Mouse (Mus musculus): ENCODE data around the gene Nlrp9b. TPM values are rescaled to one million over a fixed set of nuclear protein-coding genes. Genes with fewer than 3 reads are reported as not detected.
A peak's percentile ranks its signal among the peaks of the same experiment; 100 is the strongest.

Gene Nlrp9b
- total and polyA plus RNA-seq, 2 experiments from 2014 or later = not detected

GRCm38 (mm10) chr7:19952320-19952986 lies 38.8 kb upstream of the Nlrp9b start:
- Histone ChIP-seq H3K9me3 (ENCODE audit: low read length) (no peaks in the 10 kb centered on the region), H3K9ac (no peak overlapping the region), H3K4me3 (ENCODE audit: low read depth, low read length) (no peak overlapping the region), H3K4me2 (ENCODE audit: low read depth) (no peak overlapping the region), H3K27me3 (ENCODE audit: insufficient read depth, low read length) (no peaks in the 10 kb centered on the region), H3K27ac (ENCODE audit: low read depth, low read length) (no peak overlapping the region), H3K4me1 (ENCODE audit: insufficient read depth) (no peaks in the 10 kb centered on the region), H3K36me3 (ENCODE audit: insufficient read depth) (no peaks in the 10 kb centered on the region)
- ATAC-seq (no peak), DNase-seq (no peak)
- WGBS = 62% methylated on average over 10 of the region's 10 CpGs
- no peak for TF ChIP-seq CTCF (IDR thresholded peaks at IDR 0.05; ENCODE audit: low read depth)

- no peak overlapping the region for H3K27ac ChIP-seq (ENCODE audit: low read depth, low read length)
- no peak for ATAC-seq
- no peak for DNase-seq
- no peaks in the 10 kb centered on the region for H3K27me3 ChIP-seq (ENCODE audit: insufficient read depth, low read length)
- no peaks in the 10 kb centered on the region for H3K36me3 ChIP-seq (ENCODE audit: insufficient read depth)
- H3K4me2 ChIP-seq (ENCODE audit: low read depth) = no peak overlapping the region
- H3K9me3 ChIP-seq (ENCODE audit: low read length) = no peaks in the 10 kb centered on the region
- no peaks in the 10 kb centered on the region for H3K4me1 ChIP-seq (ENCODE audit: insufficient read depth)
- WGBS = 61% methylated on average over 9 of the region's 9 CpGs
- TF ChIP-seq CTCF (IDR thresholded peaks at IDR 0.05; ENCODE audit: low read depth) = no peak
- no peak overlapping the region for H3K9ac ChIP-seq
- no peak overlapping the region for H3K4me3 ChIP-seq (ENCODE audit: low read depth, low read length)
Measured at GRCm38 (mm10) chr7:19953054-19953453, 38.2 kb upstream of the Nlrp9b start.

GRCm38 (mm10) chr7:19955861-19956260 lies 35.4 kb upstream of the Nlrp9b start:
- H3K4me2 ChIP-seq (ENCODE audit: low read depth) = no peak overlapping the region
- WGBS = 83% methylated on average over 4 of the region's 4 CpGs
- H3K4me1 ChIP-seq (ENCODE audit: insufficient read depth) = no peaks in the 10 kb centered on the region
- H3K9me3 ChIP-seq (ENCODE audit: low read length) = no peaks in the 10 kb centered on the region
- H3K27ac ChIP-seq (ENCODE audit: low read depth, low read length) = no peak overlapping the region
- H3K36me3 ChIP-seq (ENCODE audit: insufficient read depth) = no peaks in the 10 kb centered on the region
- DNase-seq (no peak), ATAC-seq (no peak)
- H3K27me3 ChIP-seq (ENCODE audit: insufficient read depth, low read length) = no peaks in the 10 kb centered on the region
- H3K4me3 ChIP-seq (ENCODE audit: low read depth, low read length) = no peak overlapping the region
- H3K9ac ChIP-seq = no peak overlapping the region
- no peak for TF ChIP-seq CTCF (IDR thresholded peaks at IDR 0.05; ENCODE audit: low read depth)

- ATAC-seq (peak; percentile 42; the same call in 1 of the 2 replicates), DNase-seq (peak; percentile 85)
- no peaks in the 10 kb centered on the region for H3K27me3 ChIP-seq (ENCODE audit: insufficient read depth, low read length)
- H3K36me3 ChIP-seq (ENCODE audit: insufficient read depth) = no peaks in the 10 kb centered on the region
- no peaks in the 10 kb centered on the region for H3K4me1 ChIP-seq (ENCODE audit: insufficient read depth)
- TF ChIP-seq CTCF (IDR thresholded peaks at IDR 0.05; ENCODE audit: low read depth) = peak; percentile 84
- H3K9ac ChIP-seq = no peak overlapping the region
- H3K4me2 ChIP-seq (ENCODE audit: low read depth) = no peak overlapping the region
- H3K4me3 ChIP-seq (ENCODE audit: low read depth, low read length) = no peak overlapping the region
- 4% methylated on average over 7 of the region's 7 CpGs for WGBS
- no peak overlapping the region for H3K27ac ChIP-seq (ENCODE audit: low read depth, low read length)
- H3K9me3 ChIP-seq (ENCODE audit: low read length) = no peaks in the 10 kb centered on the region
Measured at GRCm38 (mm10) chr7:19956341-19956781, 34.9 kb upstream of the Nlrp9b start.

GRCm38 (mm10) chr7:19962423-19962822 lies 28.8 kb upstream of the Nlrp9b start:
- ATAC-seq (no peak), DNase-seq (no peak)
- 47% methylated on average over 1 of the region's 1 CpGs for WGBS

DNA sequence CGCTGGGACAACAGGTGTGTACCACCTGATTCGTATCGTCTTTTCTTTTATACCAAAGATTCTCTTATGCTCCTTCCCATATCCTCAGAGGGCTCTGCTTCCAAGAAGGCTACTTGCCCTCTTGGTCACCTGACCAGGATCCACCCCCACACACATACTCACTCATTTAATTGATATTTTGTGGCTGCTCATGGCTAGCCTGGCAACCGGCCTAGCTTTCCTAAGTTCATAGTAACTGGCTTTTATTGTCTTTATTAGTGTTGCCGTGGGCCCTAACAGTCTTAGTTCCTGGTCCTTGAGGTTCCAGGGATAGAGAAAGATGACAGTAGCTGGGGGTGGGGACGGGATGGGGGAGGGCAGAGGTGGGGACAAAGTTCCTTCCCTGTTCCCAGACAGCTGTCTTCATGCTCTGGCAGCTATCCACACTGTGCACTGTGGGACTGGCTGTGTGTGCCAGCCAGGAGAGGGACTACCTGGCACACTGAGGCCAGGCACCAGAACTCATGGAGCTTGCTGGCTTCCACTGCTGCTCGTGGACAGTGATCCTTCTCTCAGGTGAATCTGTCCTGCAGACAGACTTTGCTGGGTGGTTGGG lies 26.2 kb upstream of the Nlrp9b start, which contains the start of gene Ceacam20:
TSS of gene Ceacam20 (plus strand) at position 428 of the 595 bp plus-strand sequence.
- 77% methylated on average over 7 of the region's 7 CpGs for WGBS
- DNase-seq (no peak), ATAC-seq (no peak)
- Histone ChIP-seq H3K9ac (no peak within 1 kb of the TSS), H3K27ac (ENCODE audit: low read depth, low read length) (no peak within 1 kb of the TSS), H3K4me2 (ENCODE audit: low read depth) (no peak within 1 kb of the TSS), H3K9me3 (ENCODE audit: low read length) (no peaks in the 10 kb centered on the region; the same call in 1 of the 2 replicates), H3K36me3 (ENCODE audit: insufficient read depth) (no peaks in the 10 kb centered on the region), H3K4me1 (ENCODE audit: insufficient read depth) (no peaks in the 10 kb centered on the region), H3K27me3 (ENCODE audit: insufficient read depth, low read length) (no peaks in the 10 kb centered on the region), H3K4me3 (ENCODE audit: low read depth, low read length) (no peak within 1 kb of the TSS)
- no peak for TF ChIP-seq CTCF (IDR thresholded peaks at IDR 0.05; ENCODE audit: low read depth)

More at GRCm38 (mm10) chr7:19962423-19962822, 28.8 kb upstream of the Nlrp9b start:
- H3K4me1 ChIP-seq (ENCODE audit: insufficient read depth) = no peaks in the 10 kb centered on the region
- no peak for TF ChIP-seq CTCF (IDR thresholded peaks at IDR 0.05; ENCODE audit: low read depth)
- no peak overlapping the region for H3K4me3 ChIP-seq (ENCODE audit: low read depth, low read length)
- no peak overlapping the region for H3K9ac ChIP-seq
- no peak overlapping the region for H3K4me2 ChIP-seq (ENCODE audit: low read depth)
- H3K27ac ChIP-seq (ENCODE audit: low read depth, low read length) = no peak overlapping the region
- H3K9me3 ChIP-seq (ENCODE audit: low read length) = no peaks in the 10 kb centered on the region
- H3K27me3 ChIP-seq (ENCODE audit: insufficient read depth, low read length) = no peaks in the 10 kb centered on the region
- no peaks in the 10 kb centered on the region for H3K36me3 ChIP-seq (ENCODE audit: insufficient read depth)

GRCm38 (mm10) chr7:19969106-19969505 lies 22.2 kb upstream of the Nlrp9b start:
- no peak overlapping the region for H3K9ac ChIP-seq
- TF ChIP-seq CTCF (IDR thresholded peaks at IDR 0.05; ENCODE audit: low read depth) = no peak
- WGBS = 83% methylated on average over 3 of the region's 3 CpGs
- no peaks in the 10 kb centered on the region for H3K36me3 ChIP-seq (ENCODE audit: insufficient read depth)
- H3K9me3 ChIP-seq (ENCODE audit: low read length) = no peaks in the 10 kb centered on the region; the same call in 1 of the 2 replicates
- DNase-seq (no peak), ATAC-seq (no peak)
- H3K27me3 ChIP-seq (ENCODE audit: insufficient read depth, low read length) = no peaks in the 10 kb centered on the region
- no peak overlapping the region for H3K4me3 ChIP-seq (ENCODE audit: low read depth, low read length)
- H3K27ac ChIP-seq (ENCODE audit: low read depth, low read length) = no peak overlapping the region
- H3K4me2 ChIP-seq (ENCODE audit: low read depth) = no peak overlapping the region
- H3K4me1 ChIP-seq (ENCODE audit: insufficient read depth) = no peaks in the 10 kb centered on the region

Measured in forebrain, postnatal 0 days (tissue).